Mouse (Mus musculus): ENCODE measurements around the gene Ppp1r9a.
"Not testable (repeated sequence)": the region's sequence is repeated elsewhere in the genome, so short reads cannot be mapped to it uniquely, and the experiment has no call there.

Ppp1r9a gene
- long read RNA-seq, experiment 1, partial matches to known transcripts = 7 of 20 reads
- long read RNA-seq, experiment 1, other reads (novel, unspliced or antisense) = 12 of 20 reads
- long read RNA-seq, experiment 2, partial matches to known transcripts = 15 of 26 reads
- long read RNA-seq, experiment 2, other reads (novel, unspliced or antisense) = 7 of 26 reads

- intact Hi-C loops (cut with DNase I) = loop anchor here (10.0 kb wide), 1 partner anchor 212 kb away; no protein-coding TSS in a partner anchor
Observed at GRCm38 (mm10) chr6:4902674-4903324, at the start of gene Ppp1r9a. TSS of gene Ppp1r9a (plus strand) at chr6:4902917.

DNA sequence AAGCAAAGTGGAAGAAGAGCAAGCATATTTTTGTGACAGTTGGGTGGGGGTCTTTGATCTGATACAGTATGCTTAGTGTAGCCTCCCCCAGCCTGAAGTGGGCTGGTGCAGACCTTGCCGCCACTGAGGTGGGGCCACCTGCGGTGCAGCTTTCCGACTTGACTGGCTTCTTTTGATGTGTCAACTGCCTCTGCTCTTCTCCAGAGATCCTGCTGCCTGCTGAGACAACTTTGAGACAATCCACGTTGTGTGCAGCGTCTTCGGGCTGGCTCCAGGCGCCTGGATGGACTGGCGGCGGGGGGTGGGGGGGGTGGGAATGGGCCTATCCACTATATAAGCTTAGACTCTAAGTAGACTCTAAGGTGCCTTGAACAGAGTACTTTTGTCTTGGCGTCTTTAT is 47.5 kb upstream of the Ppp1r9a start:
- intact Hi-C loops (cut with DNase I) = no loop called here

DNA sequence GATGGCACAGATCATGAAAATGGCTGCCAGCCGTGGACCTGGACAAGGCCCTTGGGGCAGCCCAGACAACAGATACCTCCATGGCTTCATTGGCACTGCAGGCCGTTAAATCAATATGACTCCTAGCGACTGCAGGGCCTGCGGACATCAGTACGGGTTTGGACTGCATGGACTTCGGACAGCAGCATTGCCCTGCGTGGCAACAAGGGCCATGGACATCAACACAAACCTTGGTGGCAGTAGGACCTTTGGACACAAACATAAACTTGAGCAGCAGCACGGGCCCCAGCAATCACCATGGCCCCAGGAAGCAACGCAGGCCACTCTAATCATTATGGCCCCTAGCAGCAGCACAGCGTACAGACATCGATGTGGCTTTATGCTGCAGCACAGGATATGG is 45.8 kb upstream of the Ppp1r9a start:
- intact Hi-C loops (cut with DNase I) = no loop called here

GRCm38 (mm10) chr6:4884316-4884715 is 18.4 kb upstream of the Ppp1r9a start:
- intact Hi-C loops (cut with DNase I) = no loop called here

GRCm38 (mm10) chr6:4889544-4889943 is 13.2 kb upstream of the Ppp1r9a start:
- intact Hi-C loops (cut with DNase I) = no loop called here

- intact Hi-C loops (cut with DNase I) = loop anchor here (10.0 kb wide), 1 partner anchor 338 kb away; no protein-coding TSS in a partner anchor
Observed at GRCm38 (mm10) chr6:4892417-4892816, 10.3 kb upstream of the Ppp1r9a start.

GRCm38 (mm10) chr6:4893312-4893711 is 9.4 kb upstream of the Ppp1r9a start:
- intact Hi-C loops (cut with DNase I) = loop anchor here (10.0 kb wide), 1 partner anchor 339 kb away; no protein-coding TSS in a partner anchor

GRCm38 (mm10) chr6:4899906-4900305 is 2.8 kb upstream of the Ppp1r9a start:
- intact Hi-C loops (cut with DNase I) = loop anchor here (10.0 kb wide), 2 partner anchors 215 to 345 kb away; no protein-coding TSS in a partner anchor

DNA sequence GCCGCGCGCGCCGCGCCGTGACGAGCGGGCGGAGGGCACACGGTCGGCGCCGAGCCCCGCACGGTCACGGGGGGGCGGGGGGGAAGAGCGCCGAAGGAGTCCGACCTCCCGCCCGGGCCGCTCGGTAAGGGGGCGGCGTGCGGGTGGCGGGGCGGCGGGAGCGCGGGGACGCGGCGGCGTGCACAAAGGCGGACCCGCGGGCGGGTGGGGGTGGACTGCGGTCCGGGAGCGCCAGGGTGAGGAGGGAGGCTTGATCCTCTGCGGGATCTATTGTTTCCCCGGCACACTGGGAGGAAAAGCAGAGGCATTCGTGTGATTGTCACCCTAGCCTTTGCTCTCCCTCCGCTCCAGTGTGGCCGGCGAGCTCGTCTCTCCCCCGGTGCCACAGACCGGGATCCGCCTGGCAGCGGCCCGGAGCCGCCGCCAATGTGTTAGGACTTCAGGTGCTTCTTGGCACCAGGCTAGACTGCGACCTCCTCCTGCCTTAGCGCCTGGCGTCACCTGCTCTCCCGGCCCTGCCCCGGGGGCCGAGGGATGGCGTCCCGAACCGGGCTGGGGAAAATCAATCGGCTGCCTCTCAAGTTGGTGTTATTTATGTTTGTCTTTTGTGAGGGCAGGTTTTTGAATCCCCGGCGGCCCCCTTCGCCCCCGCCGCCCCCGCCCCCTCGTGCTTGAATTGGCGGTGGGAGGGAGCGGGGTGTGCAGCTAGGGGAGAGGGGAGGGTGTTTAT is 773 bp downstream of the Ppp1r9a start:
- intact Hi-C loops (cut with DNase I) = loop anchor here (10.0 kb wide), 1 partner anchor 211 kb away; no protein-coding TSS in a partner anchor

- intact Hi-C loops (cut with DNase I) = loop anchor here (10.0 kb wide), 1 partner anchor 211 kb away; no protein-coding TSS in a partner anchor
Observed at GRCm38 (mm10) chr6:4904055-4904450, 1.3 kb downstream of the Ppp1r9a start.

DNA sequence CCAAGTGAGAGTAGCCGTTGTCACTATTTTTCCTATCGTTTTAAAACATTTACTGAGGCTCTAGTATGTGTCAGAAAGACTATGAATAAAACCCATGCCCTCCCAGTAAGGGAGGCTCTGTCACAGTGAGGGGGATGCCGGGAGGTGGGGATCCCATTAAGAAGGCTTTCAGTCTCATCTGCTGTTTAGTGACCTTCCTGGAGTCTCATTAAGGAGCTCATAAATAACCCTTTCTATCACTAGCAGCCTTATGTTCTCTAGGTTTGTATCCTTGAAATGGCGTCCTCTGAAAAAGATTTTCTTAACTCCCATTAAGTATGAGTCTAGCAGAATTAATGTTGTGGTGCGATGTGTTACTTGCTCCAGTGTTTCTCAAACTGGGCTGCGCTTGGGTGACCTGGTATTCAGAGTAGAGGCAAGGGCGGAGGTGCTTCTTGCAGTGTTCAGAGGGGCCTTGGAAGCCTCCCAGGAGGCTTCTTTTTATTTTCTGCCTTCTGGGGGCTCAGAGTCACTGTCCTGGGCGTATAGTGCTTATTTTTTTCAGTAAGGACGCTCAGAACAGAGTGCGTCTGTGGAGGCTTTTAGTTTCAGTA is 7.4 kb downstream of the Ppp1r9a start:
- intact Hi-C loops (cut with DNase I) = no loop called here

- intact Hi-C loops (cut with DNase I) = no loop called here
Observed at GRCm38 (mm10) chr6:4918470-4918869, 15.8 kb downstream of the Ppp1r9a start.

DNA sequence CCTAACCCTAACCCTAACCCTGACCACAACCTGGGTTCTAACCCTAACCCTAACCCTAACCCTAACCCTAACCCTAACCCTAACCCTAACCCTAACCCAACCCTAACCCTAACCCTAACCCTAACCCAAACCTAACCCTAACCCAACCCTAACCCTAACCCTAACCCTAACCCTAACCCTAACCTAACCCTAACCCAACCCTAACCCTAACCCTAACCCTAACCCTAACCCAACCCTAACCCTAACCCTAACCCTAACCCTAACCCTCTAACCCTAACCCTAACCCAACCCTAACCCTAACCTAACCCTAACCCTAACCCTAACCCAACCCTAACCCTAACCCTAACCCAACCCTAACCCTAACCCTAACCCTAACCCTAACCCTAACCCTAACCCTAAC is 21.1 kb downstream of the Ppp1r9a start:
- intact Hi-C loops (cut with DNase I) = not testable (repeated sequence)

GRCm38 (mm10) chr6:4925966-4926687 is 23.4 kb downstream of the Ppp1r9a start:
- intact Hi-C loops (cut with DNase I) = no loop called here

DNA sequence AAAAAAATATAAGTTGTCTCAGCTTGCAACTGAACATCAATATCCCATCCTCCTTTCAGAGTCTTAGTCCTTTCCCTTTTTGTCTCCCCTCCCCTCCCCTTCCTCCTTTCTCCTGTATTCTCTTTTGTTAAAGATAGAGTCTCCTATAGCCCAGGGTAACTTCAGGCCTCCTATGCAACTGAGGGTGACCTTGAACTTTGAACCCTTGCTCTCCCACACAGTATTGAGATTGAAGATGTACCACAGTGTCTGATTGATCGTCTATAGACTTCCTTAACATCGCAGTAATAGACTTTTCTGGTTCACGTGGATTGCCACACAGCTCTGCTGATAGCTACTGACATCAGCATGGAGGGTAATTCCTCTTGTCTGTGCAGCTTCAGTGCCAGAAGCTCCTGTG is 27.6 kb downstream of the Ppp1r9a start:
- intact Hi-C loops (cut with DNase I) = no loop called here

GRCm38 (mm10) chr6:4938901-4939300 is 36.2 kb downstream of the Ppp1r9a start:
- intact Hi-C loops (cut with DNase I) = no loop called here

DNA sequence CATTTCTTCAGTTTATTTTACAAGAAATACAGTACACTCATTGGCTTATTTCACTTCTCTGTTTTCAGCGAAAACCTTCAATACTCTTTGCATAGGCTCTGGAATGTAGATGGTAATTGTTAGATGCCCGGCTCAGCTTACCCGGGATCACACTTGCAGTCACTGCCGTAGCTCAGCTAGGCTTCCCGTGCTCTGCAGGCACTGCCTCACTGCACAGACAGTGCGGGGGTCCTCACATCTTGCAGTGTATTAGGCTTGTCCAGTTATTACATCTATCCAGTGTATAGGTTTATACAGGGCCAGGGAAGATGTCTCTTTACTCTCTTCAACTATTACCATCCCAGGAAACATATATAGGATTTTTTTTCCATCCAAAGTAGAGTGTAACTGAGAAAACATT is 37.4 kb downstream of the Ppp1r9a start:
- intact Hi-C loops (cut with DNase I) = no loop called here

- intact Hi-C loops (cut with DNase I) = no loop called here
Observed at GRCm38 (mm10) chr6:4940639-4941038, 37.9 kb downstream of the Ppp1r9a start.

DNA sequence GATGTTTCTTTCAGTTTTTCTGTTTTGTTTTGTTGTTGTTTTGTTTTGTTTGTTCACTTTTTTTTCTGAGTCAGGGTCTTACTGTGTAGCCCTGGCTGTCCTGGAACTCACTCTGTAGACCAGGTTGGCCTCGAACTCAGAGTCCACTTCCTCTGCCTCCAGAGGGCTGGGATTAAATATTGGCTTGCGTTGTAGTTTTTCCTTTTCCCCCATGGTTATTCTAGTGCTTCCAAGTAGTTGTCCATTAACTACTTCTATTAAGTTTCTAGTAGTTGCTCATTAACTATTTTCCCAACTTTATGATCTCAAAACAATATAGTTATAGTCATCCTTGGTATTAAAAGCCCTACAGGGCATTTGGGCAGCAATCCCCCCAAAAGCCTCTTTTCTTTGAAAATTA is 41.1 kb downstream of the Ppp1r9a start:
- intact Hi-C loops (cut with DNase I) = no loop called here

DNA sequence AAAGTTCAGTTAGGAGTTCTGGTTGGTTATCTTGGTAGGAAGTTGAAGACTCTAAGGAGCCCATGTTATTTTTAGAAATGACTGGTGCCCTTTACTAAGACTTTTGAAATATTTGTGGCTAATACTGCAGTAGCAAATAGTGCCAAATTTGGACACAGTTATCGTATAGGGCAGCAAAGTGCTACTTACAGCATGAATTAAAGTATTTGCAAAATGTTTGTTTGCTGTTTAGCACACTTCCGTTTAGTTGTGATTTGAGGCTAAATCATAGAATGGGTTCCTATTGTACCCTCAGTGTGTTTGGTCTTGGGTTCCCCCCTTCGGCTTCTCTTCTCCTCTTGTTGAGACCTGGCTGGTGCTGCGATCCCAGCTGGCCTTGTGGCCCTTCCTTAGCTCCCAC is 45.3 kb downstream of the Ppp1r9a start:
- intact Hi-C loops (cut with DNase I) = no loop called here

DNA sequence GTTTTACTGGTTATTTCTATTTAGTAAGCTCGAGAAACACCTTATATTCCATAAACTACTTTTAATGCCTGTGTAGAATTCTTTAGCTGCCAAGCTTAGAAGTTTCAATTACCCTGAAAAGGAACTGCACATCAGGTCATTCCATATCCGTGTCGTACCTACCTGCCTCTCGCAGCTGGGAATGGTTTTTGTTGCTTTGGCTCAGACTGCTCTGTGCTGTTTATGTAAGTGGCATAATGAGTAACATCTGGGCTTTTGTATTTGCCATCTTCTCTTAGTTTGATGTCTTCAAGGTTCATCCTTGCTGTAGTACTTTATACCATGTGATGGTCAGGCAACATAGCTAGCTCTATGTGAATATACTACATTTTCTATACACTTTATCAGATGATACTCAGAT is 47.0 kb downstream of the Ppp1r9a start:
- intact Hi-C loops (cut with DNase I) = no loop called here

Measured in adrenal gland (tissue).